Mouse (Mus musculus) MEL (cell line): ENCODE data around the gene Pdzd2. TPM values are rescaled to one million over a fixed set of nuclear protein-coding genes. Genes with fewer than 3 reads are reported as not detected.

Experiments used
- DNase-seq: peaks from one replicate; pipeline ENCODE4 v3.0.0; 2011; ENCODE audit warnings: low read depth, low spot score
- H3K27ac ChIP-seq: 2 replicates; pipeline ENCODE4 v1.5.1; 2012; ENCODE audit warnings: low read depth, mild to moderate bottlenecking, control low read depth, low read length, moderate library complexity; ENCODE audit not compliant: control insufficient read depth
- H3K27me3 ChIP-seq, 2 experiments: fragments of 150-350 bp in 1 of 2; sonication (generic) in 1 of 2; 2 replicates each; pipeline ENCODE4 v1.6.1; 2012; ENCODE audit warnings: low read length in 2 of 2, mild to moderate bottlenecking in 2 of 2, improper control_type of control experiment in 1 of 2, moderate library complexity in 1 of 2; ENCODE audit not compliant: insufficient read depth in 2 of 2, control insufficient read depth in 1 of 2
- H3K36me3 ChIP-seq, 2 experiments: 2 replicates each; pipeline ENCODE4 v1.6.1; 2012 to 2014; ENCODE audit warnings: low read length in 2 of 2, improper control_type of control experiment in 1 of 2, inconsistent platforms in 1 of 2, mild to moderate bottlenecking in 1 of 2; ENCODE audit not compliant: insufficient read depth in 2 of 2, control insufficient read depth in 1 of 2
- H3K4me1 ChIP-seq, 2 experiments: fragments of 150-350 bp in 1 of 2; sonication (generic) in 1 of 2; 2 replicates each; pipeline ENCODE4 v1.6.1; 2012; ENCODE audit warnings: low read length in 2 of 2, improper control_type of control experiment in 1 of 2, mild to moderate bottlenecking in 1 of 2; ENCODE audit not compliant: insufficient read depth in 2 of 2, control insufficient read depth in 1 of 2
- H3K4me3 ChIP-seq, 2 experiments: fragments of 150-350 bp in 1 of 2; sonication (generic) in 1 of 2; 2 replicates each; pipeline ENCODE4 v1.5.1; 2012; ENCODE audit warnings: low read depth in 2 of 2, low read length in 2 of 2, mild to moderate bottlenecking in 2 of 2, moderate library complexity in 2 of 2, control low read depth in 1 of 2, improper control_type of control experiment in 1 of 2; ENCODE audit not compliant: control insufficient read depth in 1 of 2, insufficient read depth in 1 of 2
- H3K79me2 ChIP-seq: 2 replicates; pipeline ENCODE4 v1.6.1; 2012; ENCODE audit warnings: mild to moderate bottlenecking, low read length, moderate library complexity; ENCODE audit not compliant: control insufficient read depth, poor library complexity, insufficient read depth
- H3K9ac ChIP-seq: 2 replicates; pipeline ENCODE4 v1.6.1; 2012; ENCODE audit warnings: low read depth, mild to moderate bottlenecking, control low read depth, low read length, moderate library complexity; ENCODE audit not compliant: control insufficient read depth, poor library complexity, severe bottlenecking
- H3K9me3 ChIP-seq: fragments of 150-350 bp; sonication (generic); replicated peaks from 2 replicates; pipeline ENCODE4 v1.6.1; 2012; ENCODE audit warnings: mild to moderate bottlenecking, low read length, improper control_type of control experiment, moderate library complexity; ENCODE audit not compliant: insufficient read depth
- BHLHE40 ChIP-seq: IDR thresholded peaks from 2 replicates; pipeline ENCODE4 v1.6.1; 2012; ENCODE audit warnings: low read depth, mild to moderate bottlenecking, inconsistent platforms, low read length, improper control_type of control experiment, borderline replicate concordance
- CTCF ChIP-seq, 3 experiments: IDR thresholded peaks in 2 of 3; conservative IDR thresholded peaks in 1 of 3; 2 replicates each; pipeline ENCODE4 v1.5.1; 2011 to 2012; ENCODE audit warnings: low read length in 3 of 3, low read depth in 2 of 3, mild to moderate bottlenecking in 2 of 3, improper control_type of control experiment in 1 of 3, inconsistent platforms in 1 of 3, mixed read lengths in 1 of 3, moderate library complexity in 1 of 3; ENCODE audit not compliant: control insufficient read depth in 1 of 3, insufficient read depth in 1 of 3, poor library complexity in 1 of 3, severe bottlenecking in 1 of 3
- E2F4 ChIP-seq: IDR thresholded peaks from 2 replicates; pipeline ENCODE4 v1.6.1; 2011; ENCODE audit warnings: low read depth, low read length, improper control_type of control experiment, borderline replicate concordance
- ELF1 ChIP-seq: IDR thresholded peaks from 2 replicates; pipeline ENCODE4 v1.6.1; 2014; ENCODE audit warnings: low read depth, mild to moderate bottlenecking, inconsistent platforms, low read length, improper control_type of control experiment, moderate library complexity
- HCFC1 ChIP-seq: IDR thresholded peaks from 2 replicates; pipeline ENCODE4 v1.6.1; 2012; ENCODE audit warnings: low read depth, mild to moderate bottlenecking, inconsistent platforms, low read length, improper control_type of control experiment, moderate library complexity
- KAT2A ChIP-seq: conservative IDR thresholded peaks from 2 replicates; pipeline ENCODE4 v1.6.1; 2012; ENCODE audit warnings: low read depth, low read length, improper control_type of control experiment, inconsistent platforms
- MAFK ChIP-seq: IDR thresholded peaks from 2 replicates; pipeline ENCODE4 v1.6.1; 2011; ENCODE audit warnings: low read depth, mild to moderate bottlenecking, low read length, improper control_type of control experiment, borderline replicate concordance
- MAX ChIP-seq: IDR thresholded peaks from 2 replicates; pipeline ENCODE4 v1.6.1; 2011; ENCODE audit warnings: low read length, improper control_type of control experiment
- MAZ ChIP-seq: IDR thresholded peaks from 2 replicates; pipeline ENCODE4 v1.6.1; 2012; ENCODE audit warnings: low read depth, mild to moderate bottlenecking, inconsistent platforms, low read length, improper control_type of control experiment
- MXI1 ChIP-seq: IDR thresholded peaks from 2 replicates; pipeline ENCODE4 v1.6.1; 2011; ENCODE audit warnings: mild to moderate bottlenecking, low read depth, low read length, improper control_type of control experiment
- NELFE ChIP-seq: IDR thresholded peaks from 2 replicates; pipeline ENCODE4 v1.6.1; 2011; ENCODE audit warnings: low read depth, low read length, improper control_type of control experiment
- POLR2A ChIP-seq, 2 experiments: IDR thresholded peaks; 2 replicates each; pipeline ENCODE4 v1.6.1; 2011 to 2012; ENCODE audit warnings: low read length in 2 of 2, mild to moderate bottlenecking in 2 of 2, control low read depth in 1 of 2, improper control_type of control experiment in 1 of 2, low read depth in 1 of 2, moderate library complexity in 1 of 2; ENCODE audit not compliant: control insufficient read depth in 1 of 2, insufficient read depth in 1 of 2, poor library complexity in 1 of 2
- RAD21 ChIP-seq: IDR thresholded peaks from 2 replicates; pipeline ENCODE4 v1.6.1; 2011; ENCODE audit warnings: mild to moderate bottlenecking, low read depth, low read length, improper control_type of control experiment
- RCOR1 ChIP-seq: IDR thresholded peaks from 2 replicates; pipeline ENCODE4 v1.6.1; 2012; ENCODE audit warnings: low read depth, mild to moderate bottlenecking, inconsistent platforms, low read length, improper control_type of control experiment
- SIN3A ChIP-seq: IDR thresholded peaks from 2 replicates; pipeline ENCODE4 v1.6.1; 2012; ENCODE audit warnings: low read length, improper control_type of control experiment, inconsistent platforms
- SMC3 ChIP-seq: IDR thresholded peaks from 2 replicates; pipeline ENCODE4 v1.6.1; 2011; ENCODE audit warnings: low read depth, low read length, improper control_type of control experiment
- TAL1 ChIP-seq: IDR thresholded peaks from 2 replicates; pipeline ENCODE4 v1.6.1; 2012; ENCODE audit warnings: mild to moderate bottlenecking, inconsistent platforms, low read length, moderate library complexity, mixed read lengths
- USF1 ChIP-seq: IDR thresholded peaks from 2 replicates; pipeline ENCODE4 v1.6.1; 2014; ENCODE audit warnings: low read depth, mild to moderate bottlenecking, inconsistent platforms, low read length, improper control_type of control experiment, moderate library complexity
- USF2 ChIP-seq, 2 experiments: IDR thresholded peaks; 2 replicates each; pipeline ENCODE4 v1.6.1; 2011 to 2012; ENCODE audit warnings: improper control_type of control experiment in 2 of 2, low read length in 2 of 2, borderline replicate concordance in 1 of 2, inconsistent platforms in 1 of 2, low read depth in 1 of 2, mild to moderate bottlenecking in 1 of 2; ENCODE audit not compliant: insufficient read depth in 1 of 2
- ZC3H11A ChIP-seq: IDR thresholded peaks from 2 replicates; pipeline ENCODE4 v1.6.1; 2012; ENCODE audit warnings: low read depth, mild to moderate bottlenecking, inconsistent platforms, low read length, improper control_type of control experiment
- ZKSCAN1 ChIP-seq: IDR thresholded peaks from 2 replicates; pipeline ENCODE4 v1.6.1; 2012; ENCODE audit warnings: low read depth, mild to moderate bottlenecking, inconsistent platforms, low read length, improper control_type of control experiment, moderate library complexity
- ZMIZ1 ChIP-seq: IDR thresholded peaks from 2 replicates; pipeline ENCODE4 v1.6.1; 2012; ENCODE audit warnings: low read depth, mild to moderate bottlenecking, inconsistent platforms, low read length, improper control_type of control experiment, moderate library complexity
- ZNF384 ChIP-seq: IDR thresholded peaks from 2 replicates; pipeline ENCODE4 v1.6.1; 2012; ENCODE audit warnings: low read depth, mild to moderate bottlenecking, inconsistent platforms, low read length, improper control_type of control experiment
- polyA plus RNA-seq, 2 experiments: library from polyadenylated mRNA; stranded (reverse) in 1 of 2; unstranded in 1 of 2; fragments of >175 nt in 1 of 2; fragments of >200 nt in 1 of 2; gene quantifications; 2 replicates each; pipeline versions ENCODE4 v1.2.1 to v1.2.4; 2012; ENCODE audit warnings: low replicate concordance in 2 of 2, low read depth in 1 of 2; ENCODE audit not compliant: insufficient read length in 2 of 2, insufficient read depth in 1 of 2, missing spikeins in 1 of 2
- total RNA-seq: library from RNA; depleted of rRNA; stranded (reverse); fragments of 300-350 nt; gene quantifications from 2 replicates; pipeline ENCODE4 v1.2.3, GENCODE M21; 2012

Gene Pdzd2
- total and polyA plus RNA-seq, 3 experiments = 0.15 to 0.33 TPM; not detected in 1

GRCm38 (mm10) chr15:12586852-12587424, 152.8 kb downstream of the Pdzd2 start:
- H3K79me2 ChIP-seq = no peaks in the 10 kb centered on the region
- no peak for TF ChIP-seq ELF1
- TF ChIP-seq RAD21 = no peak
- TF ChIP-seq RCOR1 = no peak
- TF ChIP-seq MXI1 = no peak
- no peak for TF ChIP-seq ZNF384
- TF ChIP-seq ZMIZ1 = no peak
- TF ChIP-seq NELFE = no peak
- TF ChIP-seq TAL1 = no peak
- no peak for TF ChIP-seq USF2 (IDR thresholded peaks at IDR 0.05; ENCODE audit: borderline replicate concordance in 1 of 2, insufficient read depth in 1 of 2, low read depth in 1 of 2, low read length in 2 of 2)
- no peak for TF ChIP-seq USF1
- no peak for TF ChIP-seq BHLHE40
- no peak for TF ChIP-seq SIN3A
- no peak for TF ChIP-seq SMC3
- TF ChIP-seq ZKSCAN1 = no peak
- TF ChIP-seq E2F4 = no peak
- TF ChIP-seq HCFC1 = no peak
- TF ChIP-seq MAZ = no peak
- no peak for TF ChIP-seq POLR2A (IDR thresholded peaks at IDR 0.05; ENCODE audit: control insufficient read depth in 1 of 2, insufficient read depth in 1 of 2, low read depth in 1 of 2, low read length in 2 of 2, poor library complexity in 1 of 2)
- no peak for TF ChIP-seq MAFK
- no peak overlapping the region for H3K9ac ChIP-seq
- no peak overlapping the region for H3K4me3 ChIP-seq
- H3K36me3 ChIP-seq = no peaks in the 10 kb centered on the region
- H3K9me3 ChIP-seq = no peaks in the 10 kb centered on the region
- H3K4me1 ChIP-seq = no peaks in the 10 kb centered on the region
- H3K27me3 ChIP-seq = peaks cover 0 to 13% of the 10 kb centered on the region in 2 experiments; a peak in 2 of 4 replicates
- no peak overlapping the region for H3K27ac ChIP-seq
- DNase-seq = no peak

GRCm38 (mm10) chr15:12586154-12586553, 153.6 kb downstream of the Pdzd2 start:
- Histone ChIP-seq H3K4me1 (no peaks in the 10 kb centered on the region), H3K27me3 (peaks cover 0 to 13% of the 10 kb centered on the region in 2 experiments; a peak in 3 of 4 replicates), H3K36me3 (no peaks in the 10 kb centered on the region), H3K9me3 (no peaks in the 10 kb centered on the region), H3K27ac (no peak overlapping the region), H3K4me3 (no peak overlapping the region), H3K9ac (no peak overlapping the region), H3K79me2 (no peaks in the 10 kb centered on the region)
- TF ChIP-seq CTCF (IDR thresholded peaks at IDR 0.05 in 2 of 3, conservative IDR thresholded peaks at IDR 0.05 in 1 of 3; ENCODE audit: control insufficient read depth in 1 of 3, insufficient read depth in 1 of 3, low read depth in 2 of 3, low read length in 3 of 3, poor library complexity in 1 of 3, severe bottlenecking in 1 of 3) = peak; percentile 61 to 91 (median 79)
- peak; percentile 96 for TF ChIP-seq SMC3
- no peak for TF ChIP-seq MAX
- TF ChIP-seq RAD21 = peak; percentile 82
- TF ChIP-seq ZC3H11A = peak; percentile 72
- no peak for TF ChIP-seq KAT2A
- DNase-seq = peak; percentile 74
